In the genomic region with DNA sequence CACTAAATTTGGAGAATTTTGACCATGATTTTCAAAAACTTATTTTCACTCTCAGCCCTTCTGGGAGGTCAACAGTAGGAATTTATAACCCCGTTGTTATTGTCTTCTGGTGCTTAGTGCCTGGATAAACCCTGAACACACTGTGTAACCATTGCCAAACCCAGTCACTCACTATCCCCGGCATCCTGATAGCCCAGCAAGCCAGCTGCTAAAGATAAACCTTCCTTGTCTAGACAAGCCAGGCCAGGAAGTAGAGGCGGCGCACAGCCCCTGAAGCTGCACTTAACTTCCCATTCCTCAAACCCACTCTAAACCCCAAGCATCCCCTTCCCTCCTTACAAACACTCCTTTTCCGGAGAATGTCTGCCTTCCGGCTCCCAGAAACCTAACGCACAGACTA, we compare ENCODE assay signal across 14 mouse cellular contexts. TPM values are rescaled to one million over a fixed set of nuclear protein-coding genes. Genes with fewer than 3 reads are reported as not detected.
DNase-seq lines count a peak whose midpoint lies in the region; ATAC-seq and TF ChIP-seq lines count a peak whose summit lies in the region.
"Had no signal": no experiment of that assay in that cellular context is flagged by ENCODE, and none has a peak within 500 bp of the region (broad histone marks: within the 10 kb centered on the region; RNA-seq: fewer than 3 reads in every experiment).

No protein-coding gene starts in this region.

- peak overlapping the region; percentile 45; the same call in 1 of the 2 replicates for H3K27ac ChIP-seq in heart, embryonic 13.5 days (replicated peaks)
- H3K27ac ChIP-seq in bone marrow, adult 2 months (ENCODE audit: control insufficient read depth, insufficient read depth, low read depth, low read length, poor library complexity) = peak overlapping the region; percentile 36; the same call in 1 of the 2 replicates
- peak overlapping the region; percentile 28; the same call in 1 of the 2 replicates for H3K27ac ChIP-seq in intestine, postnatal 0 days (ENCODE audit: low read depth, low read length)
- no peak overlapping the region for H3K27ac ChIP-seq in kidney, embryonic 16.5 days (ENCODE audit: low read length)
- H3K27ac ChIP-seq: limb, embryonic 15.5 days had no signal

- no peak for TF ChIP-seq CTCF in bone marrow, adult 2 months (IDR thresholded peaks at IDR 0.05; ENCODE audit: control insufficient read depth, insufficient read depth, low read length)
- TF ChIP-seq CTCF in intestine, postnatal 0 days (IDR thresholded peaks at IDR 0.05; ENCODE audit: low read depth) = no peak

- no peak for TF ChIP-seq POLR2A in bone marrow, adult 2 months (IDR thresholded peaks at IDR 0.05; ENCODE audit: borderline replicate concordance, control insufficient read depth, low read depth, low read length)

- WGBS in heart, embryonic 13.5 days = 29% methylated on average over 7 of the region's 7 CpGs
- WGBS in bone marrow, adult 2 months = 3% methylated on average over 7 of the region's 7 CpGs
- 38% methylated on average over 7 of the region's 7 CpGs for WGBS in intestine, postnatal 0 days
- WGBS in kidney, embryonic 16.5 days = 66% methylated on average over 7 of the region's 7 CpGs

- intact Hi-C loops in heart, postnatal 14 days (cut with DNase I) = no loop called here

- no peak for ATAC-seq in heart, embryonic 13.5 days (ENCODE audit: extremely low read depth, insufficient number of reproducible peaks, low FRiP score, low TSS enrichment)
- ATAC-seq in intestine, postnatal 0 days = no peak
- no peak for ATAC-seq in kidney, embryonic 16.5 days (ENCODE audit: low FRiP score, low TSS enrichment)
- no peak for ATAC-seq in frontal cortex, adult (ENCODE audit: low TSS enrichment)
- ATAC-seq: inflammation-experienced regulatory T-cells, adult 6 months had no signal

- peak overlapping the region; percentile 22 for H3K4me2 ChIP-seq in heart, embryonic 13.5 days
- H3K4me2 ChIP-seq in intestine, postnatal 0 days (replicated peaks; ENCODE audit: low read depth) = no peak overlapping the region
- no peak overlapping the region for H3K4me2 ChIP-seq in kidney, embryonic 16.5 days (replicated peaks; ENCODE audit: low read depth, low read length)
- H3K4me2 ChIP-seq: limb, embryonic 15.5 days had no signal

- no peaks in the 10 kb centered on the region for H3K27me3 ChIP-seq in heart, embryonic 13.5 days (replicated peaks)
- no peaks in the 10 kb centered on the region for H3K27me3 ChIP-seq in intestine, postnatal 0 days (replicated peaks; ENCODE audit: control insufficient read depth, insufficient read depth, low read length)
- peaks cover 31% of the 10 kb centered on the region for H3K27me3 ChIP-seq in megakaryocyte, embryonic 14.5 days (replicated peaks)
- H3K27me3 ChIP-seq in kidney, embryonic 16.5 days (ENCODE audit: insufficient read depth, low read length) = no peaks in the 10 kb centered on the region
- H3K27me3 ChIP-seq: limb, embryonic 15.5 days had no signal

- no peaks in the 10 kb centered on the region for H3K36me3 ChIP-seq in heart, embryonic 13.5 days
- no peaks in the 10 kb centered on the region for H3K36me3 ChIP-seq in intestine, postnatal 0 days (ENCODE audit: control insufficient read depth, insufficient read depth)
- H3K36me3 ChIP-seq in megakaryocyte, embryonic 14.5 days (replicated peaks; ENCODE audit: low read length) = no peaks in the 10 kb centered on the region
- no peaks in the 10 kb centered on the region for H3K36me3 ChIP-seq in kidney, embryonic 16.5 days (ENCODE audit: insufficient read depth, low read length)
- H3K36me3 ChIP-seq: limb, embryonic 15.5 days had no signal

- no peak overlapping the region for H3K4me3 ChIP-seq in heart, embryonic 13.5 days
- no peak overlapping the region for H3K4me3 ChIP-seq in bone marrow, adult 2 months (replicated peaks; ENCODE audit: control insufficient read depth, low read depth, low read length)
- H3K4me3 ChIP-seq in intestine, postnatal 0 days (ENCODE audit: low read depth, low read length) = no peak overlapping the region
- peak overlapping the region; percentile 54 for H3K4me3 ChIP-seq in megakaryocyte, embryonic 14.5 days (replicated peaks)
- H3K4me3 ChIP-seq in kidney, embryonic 16.5 days (ENCODE audit: low read length) = no peak overlapping the region
- H3K4me3 ChIP-seq: layer of hippocampus, adult 2 months; limb, embryonic 15.5 days had no signal

- H3K9ac ChIP-seq in heart, embryonic 13.5 days = no peak overlapping the region
- H3K9ac ChIP-seq in intestine, postnatal 0 days (ENCODE audit: low read depth, low read length) = no peak overlapping the region
- H3K9ac ChIP-seq in kidney, embryonic 16.5 days (replicated peaks; ENCODE audit: low read length) = no peak overlapping the region
- H3K9ac ChIP-seq: limb, embryonic 15.5 days had no signal

- no peaks in the 10 kb centered on the region for H3K9me3 ChIP-seq in heart, embryonic 13.5 days
- no peaks in the 10 kb centered on the region for H3K9me3 ChIP-seq in intestine, postnatal 0 days (ENCODE audit: control insufficient read depth)
- no peaks in the 10 kb centered on the region for H3K9me3 ChIP-seq in megakaryocyte, embryonic 14.5 days
- no peaks in the 10 kb centered on the region for H3K9me3 ChIP-seq in kidney, embryonic 16.5 days (ENCODE audit: low read length)
- H3K9me3 ChIP-seq: limb, embryonic 15.5 days had no signal

- peaks cover 19% of the 10 kb centered on the region for H3K4me1 ChIP-seq in heart, embryonic 13.5 days
- H3K4me1 ChIP-seq in bone marrow, adult 2 months (ENCODE audit: control insufficient read depth, insufficient read depth, low read length) = peaks cover 13% of the 10 kb centered on the region
- peaks cover 6% of the 10 kb centered on the region for H3K4me1 ChIP-seq in intestine, postnatal 0 days (replicated peaks; ENCODE audit: control insufficient read depth, insufficient read depth, low read length)
- H3K4me1 ChIP-seq in megakaryocyte, embryonic 14.5 days = peaks cover 30% of the 10 kb centered on the region
- peaks cover 10% of the 10 kb centered on the region; the same call in 1 of the 2 replicates for H3K4me1 ChIP-seq in kidney, embryonic 16.5 days (ENCODE audit: insufficient read depth, low read length)

- no peak for DNase-seq in heart, postnatal 14 days
- no peak for DNase-seq in cerebellum, postnatal 36 days
- DNase-seq: cerebellum, postnatal 25 days; gastrocnemius, postnatal 14 days; thymus, postnatal 4 days had no signal

RNA-seq across cellular contexts. Expression of gene Sowahc, which starts 43.3 kb away (rescaled TPM):
- 2.6 and 2.7 TPM in 2 replicates for polyA plus RNA-seq in heart, embryonic 13.5 days (2015; fragmentation: Nextera tagmentation; extraction: Ambion mirVana)
- total RNA-seq in heart, postnatal 14 days (2021) = 1 to 10 TPM; 1.7 to 1.8 TPM
- polyA plus RNA-seq in bone marrow, adult 2 months (2011; ENCODE audit: insufficient read depth, insufficient read length, low replicate concordance, missing spikeins) = 1.1 and 3.1 TPM in 2 replicates
- 3.7 and 4.2 TPM in 2 replicates for polyA plus RNA-seq in intestine, postnatal 0 days (2015; fragmentation: Nextera tagmentation; extraction: Ambion mirVana)
- 0.27 TPM in 1 of 2 replicates, not detected in the other for polyA plus RNA-seq in megakaryocyte, embryonic 14.5 days (2012; ENCODE audit: insufficient read depth, low replicate concordance)
- 11.4 and 11.7 TPM in 2 replicates for polyA plus RNA-seq in kidney, embryonic 16.5 days (2015; fragmentation: Nextera tagmentation; extraction: Ambion mirVana)

RNA-seq across cellular contexts. Expression of gene Sept10, which starts 43.4 kb away (rescaled TPM):
- 36.1 and 36.5 TPM in 2 replicates for polyA plus RNA-seq in heart, embryonic 13.5 days (2015; fragmentation: Nextera tagmentation; extraction: Ambion mirVana)
- total RNA-seq in heart, postnatal 14 days (2021) = 10 to 100 TPM; 20.1 to 21.1 TPM
- 3.8 and 5.7 TPM in 2 replicates for polyA plus RNA-seq in bone marrow, adult 2 months (2011; ENCODE audit: insufficient read depth, insufficient read length, low replicate concordance, missing spikeins)
- 18.8 and 21.5 TPM in 2 replicates for polyA plus RNA-seq in intestine, postnatal 0 days (2015; fragmentation: Nextera tagmentation; extraction: Ambion mirVana)
- polyA plus RNA-seq in megakaryocyte, embryonic 14.5 days (2012; ENCODE audit: insufficient read depth, low replicate concordance) = not detected in 2 replicates
- 46.3 and 48.6 TPM in 2 replicates for polyA plus RNA-seq in kidney, embryonic 16.5 days (2015; fragmentation: Nextera tagmentation; extraction: Ambion mirVana)

RNA-seq across cellular contexts. Expression of gene P4ha1, which starts 58.0 kb away (rescaled TPM):
- polyA plus RNA-seq in heart, embryonic 13.5 days (2015; fragmentation: Nextera tagmentation; extraction: Ambion mirVana) = 46.1 and 53.9 TPM in 2 replicates
- total RNA-seq in heart, postnatal 14 days (2021) = 10 to 100 TPM; 24.5 to 34.7 TPM
- 6.2 and 12.4 TPM in 2 replicates for polyA plus RNA-seq in bone marrow, adult 2 months (2011; ENCODE audit: insufficient read depth, insufficient read length, low replicate concordance, missing spikeins)
- 8.7 TPM in 2 replicates for polyA plus RNA-seq in intestine, postnatal 0 days (2015; fragmentation: Nextera tagmentation; extraction: Ambion mirVana)
- polyA plus RNA-seq in megakaryocyte, embryonic 14.5 days (2012; ENCODE audit: insufficient read depth, low replicate concordance) = 3.7 and 10.7 TPM in 2 replicates
- polyA plus RNA-seq in kidney, embryonic 16.5 days (2015; fragmentation: Nextera tagmentation; extraction: Ambion mirVana) = 72.5 and 78.0 TPM in 2 replicates
